Mouse (Mus musculus) spleen, postnatal 36 days (tissue): ENCODE measurements at regions not wholly inside any gene's neighbourhood (a gene's known extent, or its start where the extent isn't known, plus 50 kb on each side); places are given as distances from the start of the nearest gene placed in this dataset.
A peak's percentile ranks its signal among the peaks of the same experiment; 100 is the strongest.

Experiments used
- DNase-seq, 2 experiments: peaks; one replicate each; pipeline ENCODE4 v3.0.0; 2022; ENCODE audit warnings: low spot score in 2 of 2, mixed read lengths in 1 of 2

GRCm38 (mm10) chr5:91456924-91457323 is 54.1 kb upstream of the Btc start:
- DNase-seq: no peak

- peak in 1 of 2 experiments; percentile 1 for DNase-seq
These were observed 52.4 kb upstream of the Parm1 start for GRCm38 (mm10) chr5:91464876-91465508.
